Mouse (Mus musculus): Measurements from ENCODE around the gene Emp3. TPM values are rescaled to one million over a fixed set of nuclear protein-coding genes. Genes with fewer than 3 reads are reported as not detected.

Gene Emp3
- total RNA-seq, 2 experiments from 2014 or later = 565 to 761 TPM

- ATAC-seq (ENCODE audit: poor library complexity, severe bottlenecking) = no peak
These were observed 50.7 kb downstream of the Emp3 start for GRCm38 (mm10) chr7:45870282-45871058.

- ATAC-seq (ENCODE audit: poor library complexity, severe bottlenecking) = no peak
These were observed 51.4 kb downstream of the Emp3 start for GRCm38 (mm10) chr7:45869787-45870186.

DNA sequence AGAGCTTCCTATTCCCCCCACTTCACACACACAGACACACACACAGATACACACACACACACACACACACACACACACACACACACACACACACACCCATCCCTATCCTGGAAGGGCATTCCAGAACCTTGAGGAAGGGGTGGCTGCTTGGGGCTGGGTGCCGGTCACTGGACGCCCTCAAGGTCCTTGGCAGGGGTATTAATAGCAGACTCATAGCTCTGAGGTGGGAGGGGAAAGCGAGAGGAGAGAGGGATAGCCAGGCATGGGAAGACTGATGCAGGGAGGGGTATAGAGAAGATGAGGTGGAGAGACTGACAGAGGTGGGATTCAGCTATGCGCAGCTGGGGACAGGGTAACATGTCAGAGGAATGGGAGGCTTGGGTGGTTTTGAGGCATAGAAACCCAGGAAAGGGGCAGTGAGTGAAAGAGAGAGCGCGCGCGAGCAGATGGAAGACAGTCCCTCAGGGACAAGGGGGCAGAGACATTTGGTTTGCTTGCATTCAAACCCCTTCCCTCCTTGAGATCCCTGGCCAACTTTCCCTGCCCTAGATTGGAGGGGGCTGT lies 52.0 kb downstream of the Emp3 start:
- no peak for ATAC-seq (ENCODE audit: poor library complexity, severe bottlenecking)

Other genes starting within 250 kb of the Emp3 start
- not detected in 2 replicates for gene Ntn5, start 237.4 kb downstream of the Emp3 start, total RNA-seq (2015)
- not detected in 2 replicates for gene Ntn5, start 237.4 kb downstream of the Emp3 start, total RNA-seq (2017)
- not detected in 2 replicates for gene Sec1, start 227.0 kb downstream of the Emp3 start, total RNA-seq (2015)
- gene Sec1, start 227.0 kb downstream of the Emp3 start, total RNA-seq (2017) = not detected in 2 replicates
- gene Car11, start 221.6 kb downstream of the Emp3 start, total RNA-seq (2015) = not detected in 2 replicates
- gene Car11, start 221.6 kb downstream of the Emp3 start, total RNA-seq (2017) = not detected in 2 replicates
- 3.3 and 4.1 TPM in 2 replicates for gene Dbp, start 216.3 kb downstream of the Emp3 start, total RNA-seq (2015)
- gene Dbp, start 216.3 kb downstream of the Emp3 start, total RNA-seq (2017) = 3.9 and 5.9 TPM in 2 replicates
- 1,249 and 1,272 TPM in 2 replicates for gene Rpl18, start 205.9 kb downstream of the Emp3 start, total RNA-seq (2015)
- gene Rpl18, start 205.9 kb downstream of the Emp3 start, total RNA-seq (2017) = 1,058 and 1,261 TPM in 2 replicates
- 14.6 and 21.2 TPM in 2 replicates for gene Sphk2, start 203.4 kb downstream of the Emp3 start, total RNA-seq (2015)
- gene Sphk2, start 203.4 kb downstream of the Emp3 start, total RNA-seq (2017) = 13.7 and 15.7 TPM in 2 replicates
- gene Fam83e, start 200.2 kb downstream of the Emp3 start, total RNA-seq (2015) = 0.18 and 0.29 TPM in 2 replicates
- gene Fam83e, start 200.2 kb downstream of the Emp3 start, total RNA-seq (2017) = 0.12 and 0.22 TPM in 2 replicates
- gene Spaca4, start 195.6 kb downstream of the Emp3 start, total RNA-seq (2015) = not detected in 2 replicates
- gene Spaca4, start 195.6 kb downstream of the Emp3 start, total RNA-seq (2017) = not detected in 2 replicates
- 0.09 TPM in 1 of 2 replicates, not detected in the other for gene Lmtk3, start 137.7 kb downstream of the Emp3 start, total RNA-seq (2015)
- not detected in 2 replicates for gene Lmtk3, start 137.7 kb downstream of the Emp3 start, total RNA-seq (2017)
- gene Sult2b1, start 136.7 kb downstream of the Emp3 start, total RNA-seq (2015) = not detected in 2 replicates
- not detected in 2 replicates for gene Sult2b1, start 136.7 kb downstream of the Emp3 start, total RNA-seq (2017)
- 23.9 and 28.1 TPM in 2 replicates for gene Cyth2, start 106.8 kb downstream of the Emp3 start, total RNA-seq (2015)
- 41.4 and 44.2 TPM in 2 replicates for gene Cyth2, start 106.8 kb downstream of the Emp3 start, total RNA-seq (2017)
- not detected in 2 replicates for gene Kcnj14, start 96.6 kb downstream of the Emp3 start, total RNA-seq (2015)
- 0.16 TPM in 1 of 2 replicates, not detected in the other for gene Kcnj14, start 96.6 kb downstream of the Emp3 start, total RNA-seq (2017)
- gene Grwd1, start 90.5 kb downstream of the Emp3 start, total RNA-seq (2015) = 3.5 and 6.5 TPM in 2 replicates
- gene Grwd1, start 90.5 kb downstream of the Emp3 start, total RNA-seq (2017) = 2.6 and 3.9 TPM in 2 replicates
- gene Kdelr1, start 48.6 kb downstream of the Emp3 start, total RNA-seq (2015) = 144 and 148 TPM in 2 replicates
- 70.0 and 72.5 TPM in 2 replicates for gene Kdelr1, start 48.6 kb downstream of the Emp3 start, total RNA-seq (2017)
- 0.14 and 0.16 TPM in 2 replicates for gene Grin2d, start 43.0 kb downstream of the Emp3 start, total RNA-seq (2015)
- 0.04 and 0.07 TPM in 2 replicates for gene Grin2d, start 43.0 kb downstream of the Emp3 start, total RNA-seq (2017)
- gene Syngr4, start 24.7 kb downstream of the Emp3 start, total RNA-seq (2015) = 1.2 and 1.4 TPM in 2 replicates
- gene Syngr4, start 24.7 kb downstream of the Emp3 start, total RNA-seq (2017) = not detected in 2 replicates
- 1.9 and 8.0 TPM in 2 replicates for gene Tmem143, start 24.5 kb downstream of the Emp3 start, total RNA-seq (2015)
- gene Tmem143, start 24.5 kb downstream of the Emp3 start, total RNA-seq (2017) = 5.8 TPM in 2 replicates
- gene Ccdc114, start 2.7 kb upstream of the Emp3 start, total RNA-seq (2015) = 0.84 and 3.3 TPM in 2 replicates
- 3.2 and 3.4 TPM in 2 replicates for gene Ccdc114, start 2.7 kb upstream of the Emp3 start, total RNA-seq (2017)
- gene Abcc6, start 108.9 kb upstream of the Emp3 start, total RNA-seq (2015) = not detected in 2 replicates
- gene Abcc6, start 108.9 kb upstream of the Emp3 start, total RNA-seq (2017) = not detected in 2 replicates
- gene Nomo1, start 112.3 kb upstream of the Emp3 start, total RNA-seq (2015) = 11.9 and 12.5 TPM in 2 replicates
- gene Nomo1, start 112.3 kb upstream of the Emp3 start, total RNA-seq (2017) = 15.4 and 16.9 TPM in 2 replicates
- gene Kcnj11, start 179.4 kb upstream of the Emp3 start, total RNA-seq (2015) = not detected in 2 replicates
- gene Kcnj11, start 179.4 kb upstream of the Emp3 start, total RNA-seq (2017) = not detected in 2 replicates

Measured in megakaryocyte, adult 5-6 weeks (primary cell).